Mouse (Mus musculus) brain, embryonic 14.5 days (tissue): ENCODE measurements around the gene Olfr430.

ENCODE experiments used
- CTCF ChIP-seq: fragments of 200-500 bp; IDR thresholded peaks from 2 replicates; pipeline ENCODE4 v1.5.1; 2012; ENCODE audit warnings: inconsistent platforms, mild to moderate bottlenecking, moderate library complexity, borderline replicate concordance; ENCODE audit not compliant: insufficient read depth, insufficient read length; ENCODE audit errors: extremely low read depth
- POLR2A ChIP-seq: fragments of 200-500 bp; IDR thresholded peaks from 2 replicates; pipeline ENCODE4 v1.6.1; 2012; ENCODE audit warnings: mild to moderate bottlenecking, inconsistent platforms, borderline replicate concordance; ENCODE audit not compliant: poor library complexity, insufficient read depth, insufficient read length, severe bottlenecking; ENCODE audit errors: extremely low read depth

DNA sequence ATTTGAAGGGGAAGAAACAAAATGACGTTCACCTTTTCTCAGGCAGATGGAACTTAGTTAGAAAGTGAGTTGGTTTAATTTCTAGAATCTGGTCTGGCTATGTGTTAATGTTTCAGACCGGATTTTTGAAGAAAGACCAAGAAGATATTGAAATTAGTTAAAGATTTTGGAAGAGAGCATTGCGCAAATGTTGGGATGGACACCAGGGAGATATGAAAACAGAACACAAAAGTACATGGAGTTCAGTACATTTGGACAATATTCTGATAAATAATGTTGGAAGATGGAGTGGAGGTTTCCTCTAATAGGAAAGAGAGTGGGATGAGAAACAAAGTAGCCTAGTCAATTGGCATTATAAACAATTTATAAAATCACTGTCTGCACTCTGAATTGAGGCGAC is 14.9 kb upstream of the Olfr430 start:
- TF ChIP-seq CTCF (no peak), POLR2A (no peak)
